Mouse (Mus musculus): Measurements from ENCODE around the gene Sbno1.

Sbno1 gene

DNA sequence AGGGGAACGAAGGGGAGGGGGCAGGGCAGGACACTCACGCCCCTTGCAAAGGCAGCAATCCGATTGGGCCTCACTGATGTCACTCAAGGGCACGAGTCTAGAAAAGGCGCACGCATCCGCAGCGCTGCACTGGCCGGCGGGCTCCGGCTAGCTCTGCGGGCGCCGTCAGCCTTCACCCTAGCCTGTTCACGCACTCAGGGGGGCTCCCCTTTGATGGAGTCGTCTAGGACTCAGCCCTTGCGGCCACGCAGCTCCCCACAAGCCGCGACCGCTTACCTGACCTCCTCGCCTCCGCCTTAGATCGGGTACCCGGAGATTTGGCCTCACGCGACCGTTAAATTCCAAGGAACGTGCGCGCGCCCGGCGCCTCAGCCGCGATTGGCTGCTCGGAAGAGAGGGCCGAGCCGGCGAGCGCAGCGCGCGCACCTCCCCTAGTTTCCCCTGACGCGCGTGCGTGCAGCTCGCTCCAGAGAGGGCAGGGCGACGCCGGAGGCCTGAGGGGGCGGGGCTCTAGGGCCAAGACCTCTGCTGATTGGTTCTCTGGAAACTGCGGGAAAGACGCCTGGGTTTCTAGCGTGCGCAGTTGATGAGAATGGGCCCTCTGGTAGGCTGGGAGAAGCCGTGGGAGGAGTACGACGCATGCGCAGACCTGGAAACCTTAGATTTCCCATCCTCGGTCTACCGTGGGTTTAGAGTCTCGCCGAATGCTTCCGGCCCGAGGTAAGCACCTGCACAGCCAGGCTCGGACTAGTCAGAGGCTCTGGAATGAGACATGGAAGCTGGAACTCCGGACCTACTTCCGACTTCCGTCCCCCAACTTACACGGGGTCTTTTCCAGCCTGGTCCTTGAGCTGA, 98.1 kb downstream of the Sbno1 start, which contains the start of the genes Mphosph9 and 2810006K23Rik:
TSS of gene Mphosph9 (minus strand) at position 463 of the 855 bp plus-strand sequence.
TSS of gene 2810006K23Rik (plus strand) at position 580 of the 855 bp plus-strand sequence.
- DNase-seq, result peak; percentile 100

DNA sequence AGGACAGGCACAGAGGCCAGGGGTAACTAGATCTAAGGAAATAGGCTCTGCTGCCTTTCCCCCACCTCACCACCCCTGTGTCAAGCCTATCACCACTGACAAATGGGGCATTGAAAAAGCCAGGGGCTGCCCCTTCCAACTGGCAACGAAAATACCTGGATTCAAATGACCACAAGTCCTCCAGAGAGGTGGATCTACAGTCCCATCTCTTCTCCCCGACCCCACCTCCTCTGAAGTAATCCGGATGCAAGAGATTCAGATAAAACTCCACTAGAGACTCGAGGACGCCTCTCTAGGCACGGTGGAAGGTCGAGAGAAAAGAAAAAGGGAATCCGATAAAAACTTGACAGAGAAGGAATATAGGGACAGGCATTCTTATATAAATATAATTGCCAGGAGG, 99.0 kb downstream of the Sbno1 start:
- DNase-seq, result peak; percentile 92
